Mouse (Mus musculus) liver, embryonic 14.5 days (tissue): ENCODE results near the gene Reln. TPM values are rescaled to one million over a fixed set of nuclear protein-coding genes. Genes with fewer than 3 reads are reported as not detected.

Source experiments
- ATAC-seq: fragments of 200-750 bp; cut with Nextera tagmentation; 2 replicates; pipeline ENCODE4 v1.8.0; 2017; ENCODE audit warnings: moderate number of reproducible peaks, mild to moderate bottlenecking, moderate library complexity; ENCODE audit not compliant: insufficient read depth
- DNase-seq, 3 experiments: peaks; one replicate each; pipeline ENCODE4 v3.0.0-alpha.2; 2012 to 2013; ENCODE audit warnings: low read depth in 3 of 3, low spot score in 3 of 3
- H3K27ac ChIP-seq: fragments of 300-500 bp; sonication (generic); 2 replicates; pipeline ENCODE4 v1.5.1; 2014; ENCODE audit warnings: moderate library complexity, mild to moderate bottlenecking, control low read depth, inconsistent platforms
- H3K27me3 ChIP-seq: fragments of 300-500 bp; sonication (generic); 2 replicates; pipeline ENCODE4 v1.6.1; 2014; ENCODE audit warnings: mild to moderate bottlenecking, low read length, moderate library complexity; ENCODE audit not compliant: control insufficient read depth, insufficient read depth
- H3K36me3 ChIP-seq: fragments of 300-500 bp; sonication (generic); replicated peaks from 2 replicates; pipeline ENCODE4 v1.6.1; 2014; ENCODE audit warnings: low read depth; ENCODE audit not compliant: control insufficient read depth, insufficient read depth
- H3K4me1 ChIP-seq, 2 experiments: fragments of 200-500 bp in 1 of 2; fragments of 300-500 bp in 1 of 2; sonication (generic) in 1 of 2; replicated peaks; 2 replicates each; pipeline ENCODE4 v1.6.1; 2012 to 2014; ENCODE audit warnings: antibody characterized with exemption in 1 of 2, inconsistent platforms in 1 of 2, low read length in 1 of 2; ENCODE audit not compliant: control insufficient read depth in 2 of 2, insufficient read depth in 2 of 2
- H3K4me2 ChIP-seq: fragments of 300-500 bp; sonication (generic); 2 replicates; pipeline ENCODE4 v1.6.1; 2014; ENCODE audit warnings: low read depth, mild to moderate bottlenecking, control low read depth, moderate library complexity
- H3K4me3 ChIP-seq, 2 experiments: fragments of 200-500 bp in 1 of 2; fragments of 300-500 bp in 1 of 2; sonication (generic) in 1 of 2; 2 replicates each; pipeline ENCODE4 v1.5.1; 2012 to 2014; ENCODE audit warnings: low read depth in 2 of 2, low read length in 2 of 2, mild to moderate bottlenecking in 2 of 2, control low read depth in 1 of 2, inconsistent platforms in 1 of 2, moderate library complexity in 1 of 2; ENCODE audit not compliant: insufficient read depth in 1 of 2
- H3K9ac ChIP-seq: fragments of 300-500 bp; sonication (generic); replicated peaks from 2 replicates; pipeline ENCODE4 v1.6.1; 2014; ENCODE audit warnings: mild to moderate bottlenecking, control low read depth, moderate library complexity
- H3K9me3 ChIP-seq: fragments of 300-500 bp; sonication (generic); 2 replicates; pipeline ENCODE4 v1.6.1; 2016; ENCODE audit warnings: low read length, mixed read lengths; ENCODE audit not compliant: control insufficient read depth
- CTCF ChIP-seq: IDR thresholded peaks from 2 replicates; pipeline ENCODE4 v1.5.1; 2016; ENCODE audit warnings: antibody characterized with exemption, low read depth, control low read depth
- EP300 ChIP-seq: IDR thresholded peaks from 2 replicates; pipeline ENCODE4 v1.6.1; 2016; ENCODE audit warnings: antibody characterized with exemption, low read depth
- WGBS: fragments of 180-500 bp; shearing (Covaris S2); extraction: QIAGEN DNeasy Blood & Tissue Kit; methylation state at CpG from one replicate; pipeline ENCODE4 v1.1.7; 2014; ENCODE audit not compliant: insufficient replicate concordance; 5-methylcytosine and 5-hydroxymethylcytosine counted together
- polyA plus RNA-seq, 2 experiments: library from polyadenylated mRNA; depleted of rRNA in 1 of 2; stranded (reverse) in 1 of 2; unstranded in 1 of 2; fragments of >200 nt; fragmentation: Nextera tagmentation in 1 of 2; extraction: Ambion mirVana in 1 of 2; gene quantifications; 2 replicates each; pipeline versions ENCODE4 v1.2.1 to v1.2.3; 2012 to 2014

Reln gene
- polyA plus RNA-seq, 2 experiments: 25.7 to 38.7 TPM

GRCm38 (mm10) chr5:22139015-22139414, 205.5 kb downstream of the Reln start:
- Histone ChIP-seq H3K4me3 (no peak overlapping the region), H3K27me3 (no peaks in the 10 kb centered on the region), H3K4me1 (peaks cover 0 to 2% of the 10 kb centered on the region in 2 experiments; a peak in 1 of 4 replicates), H3K27ac (no peak overlapping the region), H3K9me3 (no peaks in the 10 kb centered on the region; the same call in 1 of the 2 replicates), H3K9ac (no peak overlapping the region), H3K36me3 (no peaks in the 10 kb centered on the region), H3K4me2 (no peak overlapping the region)
- DNase-seq: no peak
- TF ChIP-seq EP300 (no peak), CTCF (no peak)
- WGBS: 51% methylated on average over 2 of the region's 2 CpGs
- ATAC-seq: no peak

- DNase-seq: no peak
- Histone ChIP-seq H3K4me3 (no peak overlapping the region), H3K4me1 (peaks cover 0 to 4% of the 10 kb centered on the region in 2 experiments; a peak in 1 of 4 replicates), H3K36me3 (no peaks in the 10 kb centered on the region), H3K9me3 (no peaks in the 10 kb centered on the region; the same call in 1 of the 2 replicates), H3K27me3 (no peaks in the 10 kb centered on the region), H3K4me2 (no peak overlapping the region), H3K27ac (no peak overlapping the region), H3K9ac (no peak overlapping the region)
- ATAC-seq: no peak
- no peak for TF ChIP-seq EP300
- TF ChIP-seq CTCF: no peak
- WGBS: 59% methylated on average over 9 of the region's 9 CpGs
Observed at GRCm38 (mm10) chr5:22134402-22134801, 210.1 kb downstream of the Reln start.

GRCm38 (mm10) chr5:22131730-22132522, 212.6 kb downstream of the Reln start:
- Histone ChIP-seq H3K4me1 (peaks cover 0 to 4% of the 10 kb centered on the region in 2 experiments; a peak in 1 of 4 replicates), H3K4me2 (no peak overlapping the region), H3K27ac (no peak overlapping the region), H3K4me3 (no peak overlapping the region), H3K27me3 (no peaks in the 10 kb centered on the region), H3K9ac (no peak overlapping the region), H3K9me3 (no peaks in the 10 kb centered on the region), H3K36me3 (no peaks in the 10 kb centered on the region)
- no peak for DNase-seq
- WGBS: 54% methylated on average over 5 of the region's 5 CpGs
- TF ChIP-seq CTCF: no peak
- no peak for TF ChIP-seq EP300
- no peak for ATAC-seq

- no peaks in the 10 kb centered on the region for H3K36me3 ChIP-seq
- ATAC-seq (no peak), DNase-seq (no peak)
- no peak overlapping the region for H3K4me3 ChIP-seq
- no peaks in the 10 kb centered on the region for H3K27me3 ChIP-seq
- H3K9ac ChIP-seq: no peak overlapping the region
- no peaks in the 10 kb centered on the region for H3K9me3 ChIP-seq
- H3K4me2 ChIP-seq: no peak overlapping the region
- TF ChIP-seq EP300: no peak
- TF ChIP-seq CTCF: no peak
- 0 out of 4 replicates have a peak, but pooled peaks cover 0 to 2% of the 10 kb centered on the region in 2 experiments for H3K4me1 ChIP-seq
- H3K27ac ChIP-seq: no peak overlapping the region
Observed at GRCm38 (mm10) chr5:22127583-22127982, 216.9 kb downstream of the Reln start.

- no peak for ATAC-seq
- Histone ChIP-seq H3K4me1 (no peaks in the 10 kb centered on the region), H3K4me2 (no peak overlapping the region), H3K36me3 (no peaks in the 10 kb centered on the region), H3K4me3 (no peak overlapping the region), H3K27ac (no peak overlapping the region), H3K9ac (no peak overlapping the region), H3K27me3 (no peaks in the 10 kb centered on the region), H3K9me3 (no peaks in the 10 kb centered on the region)
- no peak for DNase-seq
- 21% methylated on average over 1 of the region's 1 CpGs for WGBS
- TF ChIP-seq CTCF: no peak
- no peak for TF ChIP-seq EP300
Observed at GRCm38 (mm10) chr5:22119296-22119695, 225.2 kb downstream of the Reln start.
